Mouse (Mus musculus) lung, adult 2 months (tissue): ENCODE measurements around the gene Vps16. TPM values are rescaled to one million over a fixed set of nuclear protein-coding genes. Genes with fewer than 3 reads are reported as not detected.

ENCODE experiments used
- DNase-seq: peaks from one replicate; pipeline ENCODE4 v3.0.0; 2022
- H3K4me1 ChIP-seq: fragments of 200-500 bp; 2 replicates; pipeline ENCODE4 v1.6.1; 2011; ENCODE audit warnings: low read length; ENCODE audit not compliant: control insufficient read depth, insufficient read depth
- H3K4me3 ChIP-seq: fragments of 200-500 bp; replicated peaks from 2 replicates; pipeline ENCODE3; 2011; ENCODE audit warnings: low read depth, mild to moderate bottlenecking, control low read depth, low read length; ENCODE audit errors: extremely low read depth
- CTCF ChIP-seq: fragments of 200-500 bp; IDR thresholded peaks from 2 replicates; pipeline ENCODE4 v1.5.1; 2011; ENCODE audit warnings: mild to moderate bottlenecking, low read length, control low read depth; ENCODE audit not compliant: insufficient read depth
- POLR2A ChIP-seq: fragments of 200-500 bp; IDR thresholded peaks from 2 replicates; pipeline ENCODE4 v1.6.1; 2011; ENCODE audit warnings: low read depth, mild to moderate bottlenecking, control low read depth, low read length, borderline replicate concordance; ENCODE audit errors: extremely low read depth
- WGBS: fragments of 180-500 bp; shearing (Covaris S2); methylation state at CpG from one replicate; pipeline ENCODE4 v1.1.7; 2018; 5-methylcytosine and 5-hydroxymethylcytosine counted together
- polyA plus RNA-seq: library from polyadenylated mRNA; depleted of rRNA; stranded (reverse); fragments of >200 nt; gene quantifications from 2 replicates; pipeline ENCODE4 v1.2.3, GENCODE M21; 2012

Gene Vps16
- polyA plus RNA-seq, 1 experiment, result 67.2 TPM

GRCm38 (mm10) chr2:130397186-130397985, 26.8 kb upstream of the Vps16 start, which contains the start of gene Cpxm1:
Gene Cpxm1, minus strand, starts transcription at chr2:130397574.
- TF ChIP-seq CTCF, result no peak
- no peaks in the 10 kb centered on the region for H3K4me1 ChIP-seq
- 3% methylated on average over 49 of the region's 53 CpGs for WGBS
- peak within 1 kb of the TSS; percentile 29 for H3K4me3 ChIP-seq
- no peak for DNase-seq

GRCm38 (mm10) chr2:130398091-130398490, 26.0 kb upstream of the Vps16 start:
- DNase-seq, result peak; percentile 21
- TF ChIP-seq CTCF (no peak), POLR2A (no peak)
- WGBS, result 16% methylated on average over 14 of the region's 14 CpGs
- H3K4me1 ChIP-seq, result no peaks in the 10 kb centered on the region
- H3K4me3 ChIP-seq, result no peak overlapping the region

- no peak overlapping the region for H3K4me3 ChIP-seq
- TF ChIP-seq POLR2A (no peak), CTCF (no peak)
- H3K4me1 ChIP-seq, result no peaks in the 10 kb centered on the region
- 94% methylated on average over 1 of the region's 1 CpGs for WGBS
- no peak for DNase-seq
Measured at GRCm38 (mm10) chr2:130400046-130400445, 24.1 kb upstream of the Vps16 start.

- Histone ChIP-seq H3K4me1 (no peaks in the 10 kb centered on the region), H3K4me3 (no peak overlapping the region)
- 63% methylated on average over 4 of the region's 4 CpGs for WGBS
- DNase-seq, result no peak
- TF ChIP-seq CTCF (no peak), POLR2A (no peak)
Measured at GRCm38 (mm10) chr2:130401891-130402290, 22.2 kb upstream of the Vps16 start.

GRCm38 (mm10) chr2:130404939-130405338, 19.2 kb upstream of the Vps16 start, which contains the start of the genes Gm28372 and 1700020A23Rik:
Gene Gm28372, plus strand, starts transcription at chr2:130405239.
Gene 1700020A23Rik, plus strand, starts transcription at chr2:130405259.
- TF ChIP-seq POLR2A (no peak), CTCF (no peak)
- H3K4me3 ChIP-seq, result no peak within 1 kb of the TSS
- H3K4me1 ChIP-seq, result no peaks in the 10 kb centered on the region
- whole genome bisulfite sequencing, result 79% methylated on average over 1 of the region's 1 CpGs
- no peak for DNase-seq

GRCm38 (mm10) chr2:130406178-130406577, 18.0 kb upstream of the Vps16 start, which contains the start of gene Tmem239:
Gene Tmem239, plus strand, starts transcription at chr2:130406478.
- TF ChIP-seq CTCF (no peak), POLR2A (no peak)
- no peak within 1 kb of the TSS for H3K4me3 ChIP-seq
- DNase-seq, result no peak
- no peaks in the 10 kb centered on the region for H3K4me1 ChIP-seq
- 82% methylated on average over 2 of the region's 2 CpGs for WGBS

- no peak for DNase-seq
- no peak for TF ChIP-seq CTCF
- TF ChIP-seq POLR2A, result no peak
- 29% methylated on average over 6 of the region's 6 CpGs for WGBS
- no peaks in the 10 kb centered on the region for H3K4me1 ChIP-seq
- H3K4me3 ChIP-seq, result no peak overlapping the region
Measured at GRCm38 (mm10) chr2:130408194-130408593, 15.9 kb upstream of the Vps16 start.

- no peaks in the 10 kb centered on the region for H3K4me1 ChIP-seq
- TF ChIP-seq CTCF (peak; percentile 78), POLR2A (no peak)
- 30% methylated on average over 16 of the region's 16 CpGs for WGBS
Measured at GRCm38 (mm10) chr2:130411558-130412495, 12.3 kb upstream of the Vps16 start.

GRCm38 (mm10) chr2:130412775-130413174, 11.4 kb upstream of the Vps16 start:
- 65% methylated on average over 3 of the region's 3 CpGs for WGBS
- TF ChIP-seq CTCF (no peak), POLR2A (no peak)

More at GRCm38 (mm10) chr2:130411558-130412495, 12.3 kb upstream of the Vps16 start:
- H3K4me3 ChIP-seq, result no peak overlapping the region
- peak; percentile 79 for DNase-seq

More at GRCm38 (mm10) chr2:130412775-130413174, 11.4 kb upstream of the Vps16 start:
- no peak for DNase-seq
- Histone ChIP-seq H3K4me1 (no peaks in the 10 kb centered on the region), H3K4me3 (no peak overlapping the region)
